Mouse (Mus musculus): Measurements from ENCODE around the gene Cdca8. TPM values are rescaled to one million over a fixed set of nuclear protein-coding genes. Genes with fewer than 3 reads are reported as not detected.

Cdca8 gene
- polyA plus RNA-seq, 1 experiment from 2014 or later: 136 TPM

DNA sequence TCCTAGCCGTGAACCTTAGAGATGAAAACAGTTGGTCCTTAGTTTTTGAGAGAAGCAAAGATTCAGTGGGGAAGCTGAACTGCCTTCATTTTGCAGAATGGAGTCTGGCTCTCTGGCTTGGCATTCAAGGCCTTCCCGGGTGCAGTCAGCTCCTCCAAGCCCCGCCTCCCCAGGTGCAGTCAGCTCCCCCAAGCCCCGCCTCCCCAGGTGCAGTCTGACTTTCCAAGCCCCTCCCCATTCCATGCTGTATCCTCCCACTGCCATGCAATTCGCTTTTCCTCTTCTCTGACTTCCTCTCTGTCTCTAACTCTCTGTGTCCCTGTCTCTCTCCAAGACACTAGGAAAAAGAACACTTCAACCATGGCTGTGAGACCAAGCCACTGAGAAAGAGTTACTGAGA is 39.1 kb upstream of the Cdca8 start:
- Histone ChIP-seq H3K4me2 (no peak overlapping the region), H3K9ac (ENCODE audit: low read depth, low read length) (no peak overlapping the region), H3K27me3 (ENCODE audit: control insufficient read depth, insufficient read depth, low read length) (peaks cover 40% of the 10 kb centered on the region), H3K4me1 (ENCODE audit: control insufficient read depth, insufficient read depth, low read length) (no peaks in the 10 kb centered on the region), H3K27ac (ENCODE audit: low read depth, low read length) (no peak overlapping the region), H3K4me3 (ENCODE audit: low read depth, low read length) (no peak overlapping the region), H3K9me3 (replicated peaks; ENCODE audit: control insufficient read depth, low read length) (no peaks in the 10 kb centered on the region), H3K36me3 (ENCODE audit: control insufficient read depth, insufficient read depth, low read length) (no peaks in the 10 kb centered on the region)
- no peak for ATAC-seq (replicated peaks; ENCODE audit: insufficient number of reproducible peaks, low FRiP score, low TSS enrichment)
- 29% methylated on average over 5 of the region's 5 CpGs for WGBS (ENCODE audit: insufficient replicate concordance)

DNA sequence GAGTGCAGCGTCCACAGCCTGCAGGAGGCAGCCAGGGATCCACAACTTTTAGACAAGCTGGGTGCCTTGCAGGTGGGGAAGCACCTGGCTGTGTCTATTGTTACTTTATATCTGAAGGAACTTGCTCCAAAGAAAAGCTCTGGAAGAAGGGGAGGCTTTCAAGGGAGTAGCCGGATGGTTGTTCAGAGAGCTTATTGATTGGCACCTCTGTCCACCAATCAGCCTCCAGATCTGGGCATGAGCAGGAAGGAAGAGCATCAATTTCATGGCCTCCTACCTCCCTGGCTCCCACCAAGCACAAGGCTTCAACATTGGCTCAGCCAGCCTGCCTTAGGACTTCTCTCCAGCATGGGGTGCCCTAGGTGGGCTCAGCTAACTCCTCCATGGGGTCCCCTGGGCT is 34.2 kb upstream of the Cdca8 start:
- no peak for ATAC-seq (replicated peaks; ENCODE audit: insufficient number of reproducible peaks, low FRiP score, low TSS enrichment)
- 62% methylated on average over 2 of the region's 2 CpGs for WGBS (ENCODE audit: insufficient replicate concordance)
- H3K27ac ChIP-seq (ENCODE audit: low read depth, low read length): no peak overlapping the region
- no peaks in the 10 kb centered on the region for H3K36me3 ChIP-seq (ENCODE audit: control insufficient read depth, insufficient read depth, low read length)
- H3K4me3 ChIP-seq (ENCODE audit: low read depth, low read length): no peak overlapping the region
- no peaks in the 10 kb centered on the region for H3K4me1 ChIP-seq (ENCODE audit: control insufficient read depth, insufficient read depth, low read length)
- no peaks in the 10 kb centered on the region for H3K9me3 ChIP-seq (replicated peaks; ENCODE audit: control insufficient read depth, low read length)
- peaks cover 14% of the 10 kb centered on the region for H3K27me3 ChIP-seq (ENCODE audit: control insufficient read depth, insufficient read depth, low read length)
- no peak overlapping the region for H3K4me2 ChIP-seq
- no peak overlapping the region for H3K9ac ChIP-seq (ENCODE audit: low read depth, low read length)

DNA sequence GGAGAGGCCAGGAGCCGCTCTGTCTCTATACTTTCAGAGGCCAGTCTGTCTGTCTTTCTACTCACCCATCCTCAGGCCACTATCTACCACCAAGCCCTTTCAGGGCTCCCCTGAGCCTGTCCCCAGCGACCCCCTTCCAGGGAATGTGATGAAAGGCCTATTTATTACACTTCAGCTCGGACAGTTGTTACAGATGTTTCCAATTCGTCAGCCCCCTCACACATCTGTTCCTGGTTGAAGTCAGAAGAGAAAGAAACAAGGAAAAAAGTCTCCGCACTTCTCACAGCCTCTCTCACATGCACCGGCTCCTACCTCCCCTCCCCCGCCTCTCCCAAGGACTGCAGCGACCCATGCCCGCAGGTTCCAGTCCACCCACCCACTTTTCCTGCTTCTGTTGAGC is 33.2 kb upstream of the Cdca8 start:
- peaks cover 10% of the 10 kb centered on the region for H3K27me3 ChIP-seq (ENCODE audit: control insufficient read depth, insufficient read depth, low read length)
- ATAC-seq (replicated peaks; ENCODE audit: insufficient number of reproducible peaks, low FRiP score, low TSS enrichment): no peak

DNA sequence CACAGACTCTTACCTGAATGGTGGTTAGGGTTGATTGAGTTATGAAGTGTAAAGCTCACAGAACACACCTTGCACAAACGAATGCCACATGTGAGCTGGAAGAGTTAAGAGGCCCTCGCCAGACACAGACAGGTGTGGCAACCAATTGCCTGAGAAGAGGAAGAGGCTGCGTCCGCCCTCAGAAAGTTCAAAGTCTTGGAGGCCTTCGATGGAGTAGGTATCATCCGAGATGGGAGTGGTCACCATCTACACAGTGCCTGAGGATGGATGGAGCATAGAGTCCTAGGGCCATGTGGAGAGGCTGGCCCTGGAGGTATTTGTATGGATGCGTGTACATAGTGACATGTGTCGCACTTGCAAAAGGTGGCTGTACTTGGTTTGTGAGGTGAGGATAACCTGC is 32.0 kb upstream of the Cdca8 start:
- H3K27me3 ChIP-seq (ENCODE audit: control insufficient read depth, insufficient read depth, low read length): peaks cover 10% of the 10 kb centered on the region

More for the DNA sequence above, 33.2 kb upstream of the Cdca8 start:
- H3K4me2 ChIP-seq: no peak overlapping the region
- H3K9ac ChIP-seq (ENCODE audit: low read depth, low read length): no peak overlapping the region
- WGBS (ENCODE audit: insufficient replicate concordance): 39% methylated on average over 9 of the region's 9 CpGs
- H3K4me3 ChIP-seq (ENCODE audit: low read depth, low read length): no peak overlapping the region
- no peaks in the 10 kb centered on the region for H3K4me1 ChIP-seq (ENCODE audit: control insufficient read depth, insufficient read depth, low read length)
- H3K36me3 ChIP-seq (ENCODE audit: control insufficient read depth, insufficient read depth, low read length): no peaks in the 10 kb centered on the region
- no peak overlapping the region for H3K27ac ChIP-seq (ENCODE audit: low read depth, low read length)
- no peaks in the 10 kb centered on the region for H3K9me3 ChIP-seq (replicated peaks; ENCODE audit: control insufficient read depth, low read length)

DNA sequence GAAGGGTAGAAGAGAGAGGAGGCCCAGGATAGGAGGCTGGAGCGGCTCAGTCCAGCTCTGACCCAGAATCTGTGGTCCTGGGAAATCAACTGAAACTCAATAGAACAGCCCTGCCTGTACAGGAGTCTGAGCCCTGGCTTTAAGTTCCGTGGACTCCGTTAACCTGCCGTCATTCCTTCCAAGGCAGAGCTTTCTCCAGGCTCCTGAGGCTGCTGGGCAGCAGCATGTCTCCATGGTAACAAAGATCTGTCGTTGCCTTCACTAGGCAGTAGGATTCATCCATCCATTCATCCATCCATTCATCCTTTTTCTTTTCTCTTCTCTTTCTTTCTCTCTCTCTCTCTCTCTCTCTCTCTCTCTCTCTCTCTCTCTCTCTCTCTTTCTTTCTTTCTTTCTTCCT is 31.6 kb upstream of the Cdca8 start:
- H3K4me1 ChIP-seq (ENCODE audit: control insufficient read depth, insufficient read depth, low read length): no peaks in the 10 kb centered on the region
- ATAC-seq (replicated peaks; ENCODE audit: insufficient number of reproducible peaks, low FRiP score, low TSS enrichment): no peak
- H3K4me2 ChIP-seq: no peak overlapping the region
- H3K27ac ChIP-seq (ENCODE audit: low read depth, low read length): no peak overlapping the region
- H3K27me3 ChIP-seq (ENCODE audit: control insufficient read depth, insufficient read depth, low read length): peaks cover 10% of the 10 kb centered on the region
- 50% methylated on average over 5 of the region's 5 CpGs for WGBS (ENCODE audit: insufficient replicate concordance)
- H3K4me3 ChIP-seq (ENCODE audit: low read depth, low read length): no peak overlapping the region
- no peaks in the 10 kb centered on the region for H3K9me3 ChIP-seq (replicated peaks; ENCODE audit: control insufficient read depth, low read length)
- no peak overlapping the region for H3K9ac ChIP-seq (ENCODE audit: low read depth, low read length)
- H3K36me3 ChIP-seq (ENCODE audit: control insufficient read depth, insufficient read depth, low read length): no peaks in the 10 kb centered on the region

More for the DNA sequence above, 32.0 kb upstream of the Cdca8 start:
- H3K27ac ChIP-seq (ENCODE audit: low read depth, low read length): no peak overlapping the region
- ATAC-seq (replicated peaks; ENCODE audit: insufficient number of reproducible peaks, low FRiP score, low TSS enrichment): no peak
- H3K9me3 ChIP-seq (replicated peaks; ENCODE audit: control insufficient read depth, low read length): no peaks in the 10 kb centered on the region
- H3K9ac ChIP-seq (ENCODE audit: low read depth, low read length): no peak overlapping the region
- H3K36me3 ChIP-seq (ENCODE audit: control insufficient read depth, insufficient read depth, low read length): no peaks in the 10 kb centered on the region
- H3K4me3 ChIP-seq (ENCODE audit: low read depth, low read length): no peak overlapping the region
- WGBS (ENCODE audit: insufficient replicate concordance): 79% methylated on average over 8 of the region's 8 CpGs
- H3K4me2 ChIP-seq: no peak overlapping the region
- H3K4me1 ChIP-seq (ENCODE audit: control insufficient read depth, insufficient read depth, low read length): no peaks in the 10 kb centered on the region

DNA sequence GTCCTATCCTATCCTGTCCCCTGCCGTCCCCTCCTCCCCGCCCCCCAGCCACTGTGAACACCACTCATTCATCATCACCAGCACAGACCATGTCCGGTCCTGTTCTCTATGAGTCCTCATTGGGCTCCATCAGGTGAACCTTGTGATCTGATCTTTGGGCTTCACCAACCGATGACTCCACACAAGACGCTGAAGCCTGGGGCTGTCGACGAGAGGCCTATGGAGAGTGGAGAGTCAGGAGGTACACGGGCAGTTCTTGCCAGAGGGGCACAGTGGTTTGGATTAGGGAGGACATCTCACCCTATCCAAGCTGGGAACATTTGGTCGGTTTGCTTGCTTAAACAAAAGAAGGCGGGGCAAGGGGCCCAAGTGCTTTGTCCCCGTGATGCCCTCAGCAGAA is 31.1 kb upstream of the Cdca8 start:
- H3K27ac ChIP-seq (ENCODE audit: low read depth, low read length): no peak overlapping the region
- WGBS (ENCODE audit: insufficient replicate concordance): 64% methylated on average over 11 of the region's 11 CpGs
- H3K9me3 ChIP-seq (replicated peaks; ENCODE audit: control insufficient read depth, low read length): no peaks in the 10 kb centered on the region
- no peaks in the 10 kb centered on the region for H3K4me1 ChIP-seq (ENCODE audit: control insufficient read depth, insufficient read depth, low read length)
- peaks cover 10% of the 10 kb centered on the region for H3K27me3 ChIP-seq (ENCODE audit: control insufficient read depth, insufficient read depth, low read length)
- H3K9ac ChIP-seq (ENCODE audit: low read depth, low read length): no peak overlapping the region
- no peaks in the 10 kb centered on the region for H3K36me3 ChIP-seq (ENCODE audit: control insufficient read depth, insufficient read depth, low read length)
- H3K4me3 ChIP-seq (ENCODE audit: low read depth, low read length): no peak overlapping the region
- ATAC-seq (replicated peaks; ENCODE audit: insufficient number of reproducible peaks, low FRiP score, low TSS enrichment): no peak
- no peak overlapping the region for H3K4me2 ChIP-seq

DNA sequence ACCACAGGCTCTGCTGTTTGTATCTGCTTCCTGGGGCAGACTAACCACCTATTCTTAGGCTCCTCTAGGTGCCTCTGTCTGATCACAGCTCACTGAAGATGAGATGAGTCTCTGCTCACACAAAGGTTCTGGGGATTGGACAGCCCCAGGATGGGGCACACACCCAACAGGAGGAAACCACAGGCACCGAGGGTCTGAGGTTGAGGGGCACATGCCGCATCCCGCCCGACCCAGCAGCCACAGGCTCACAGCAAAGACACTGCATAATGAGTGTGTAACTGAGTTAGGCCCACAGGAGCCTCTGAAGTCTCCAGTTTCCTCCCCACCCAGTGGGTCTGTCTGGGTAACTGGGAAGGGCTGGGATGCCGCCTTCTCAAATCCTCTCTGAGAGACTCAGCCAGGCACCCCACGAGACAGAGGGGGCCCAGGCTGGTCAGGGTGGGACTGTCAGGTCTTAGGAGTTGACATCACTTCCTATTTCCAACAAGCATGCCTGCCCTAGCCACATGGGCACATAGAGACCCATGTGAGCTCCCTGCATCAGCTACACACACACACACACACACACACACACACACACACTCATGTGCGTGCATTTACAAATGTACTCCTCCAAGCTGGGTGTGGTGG is 30.2 kb upstream of the Cdca8 start:
- ATAC-seq (replicated peaks; ENCODE audit: insufficient number of reproducible peaks, low FRiP score, low TSS enrichment): no peak
- 74% methylated on average over 7 of the region's 7 CpGs for WGBS (ENCODE audit: insufficient replicate concordance)
- Histone ChIP-seq H3K4me2 (no peak overlapping the region), H3K36me3 (ENCODE audit: control insufficient read depth, insufficient read depth, low read length) (no peaks in the 10 kb centered on the region), H3K27ac (ENCODE audit: low read depth, low read length) (no peak overlapping the region), H3K4me1 (ENCODE audit: control insufficient read depth, insufficient read depth, low read length) (no peaks in the 10 kb centered on the region), H3K27me3 (ENCODE audit: control insufficient read depth, insufficient read depth, low read length) (peaks cover 9% of the 10 kb centered on the region), H3K9me3 (replicated peaks; ENCODE audit: control insufficient read depth, low read length) (no peaks in the 10 kb centered on the region), H3K4me3 (ENCODE audit: low read depth, low read length) (no peak overlapping the region), H3K9ac (ENCODE audit: low read depth, low read length) (no peak overlapping the region)

DNA sequence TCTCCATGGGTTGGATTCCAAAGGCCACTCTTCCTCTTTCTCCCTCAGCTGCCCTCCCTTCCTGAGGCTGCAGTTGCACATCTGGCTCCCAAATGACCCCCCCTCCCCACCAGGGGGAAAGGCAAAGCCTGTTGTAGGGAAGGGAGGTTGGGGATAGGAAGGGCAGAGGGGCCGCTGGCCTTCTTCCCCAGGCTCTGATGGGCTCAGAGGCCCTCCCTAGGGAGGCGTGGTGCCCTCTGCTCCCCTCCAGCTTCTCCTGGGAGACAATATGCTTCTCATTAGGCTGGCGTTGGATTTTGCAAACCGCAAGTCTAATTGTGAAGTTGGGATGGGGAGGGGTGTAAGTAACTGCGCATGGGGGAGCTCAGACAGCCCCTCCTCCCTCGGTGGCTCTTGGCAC is 29.6 kb upstream of the Cdca8 start:
- Histone ChIP-seq H3K9me3 (replicated peaks; ENCODE audit: control insufficient read depth, low read length) (no peaks in the 10 kb centered on the region), H3K4me3 (ENCODE audit: low read depth, low read length) (no peak overlapping the region), H3K9ac (ENCODE audit: low read depth, low read length) (no peak overlapping the region), H3K4me2 (no peak overlapping the region), H3K4me1 (ENCODE audit: control insufficient read depth, insufficient read depth, low read length) (no peaks in the 10 kb centered on the region), H3K27ac (ENCODE audit: low read depth, low read length) (no peak overlapping the region), H3K27me3 (ENCODE audit: control insufficient read depth, insufficient read depth, low read length) (peaks cover 7% of the 10 kb centered on the region), H3K36me3 (ENCODE audit: control insufficient read depth, insufficient read depth, low read length) (no peaks in the 10 kb centered on the region)
- WGBS (ENCODE audit: insufficient replicate concordance): 58% methylated on average over 6 of the region's 6 CpGs
- no peak; the same call in 1 of the 2 replicates for ATAC-seq (replicated peaks; ENCODE audit: insufficient number of reproducible peaks, low FRiP score, low TSS enrichment)

DNA sequence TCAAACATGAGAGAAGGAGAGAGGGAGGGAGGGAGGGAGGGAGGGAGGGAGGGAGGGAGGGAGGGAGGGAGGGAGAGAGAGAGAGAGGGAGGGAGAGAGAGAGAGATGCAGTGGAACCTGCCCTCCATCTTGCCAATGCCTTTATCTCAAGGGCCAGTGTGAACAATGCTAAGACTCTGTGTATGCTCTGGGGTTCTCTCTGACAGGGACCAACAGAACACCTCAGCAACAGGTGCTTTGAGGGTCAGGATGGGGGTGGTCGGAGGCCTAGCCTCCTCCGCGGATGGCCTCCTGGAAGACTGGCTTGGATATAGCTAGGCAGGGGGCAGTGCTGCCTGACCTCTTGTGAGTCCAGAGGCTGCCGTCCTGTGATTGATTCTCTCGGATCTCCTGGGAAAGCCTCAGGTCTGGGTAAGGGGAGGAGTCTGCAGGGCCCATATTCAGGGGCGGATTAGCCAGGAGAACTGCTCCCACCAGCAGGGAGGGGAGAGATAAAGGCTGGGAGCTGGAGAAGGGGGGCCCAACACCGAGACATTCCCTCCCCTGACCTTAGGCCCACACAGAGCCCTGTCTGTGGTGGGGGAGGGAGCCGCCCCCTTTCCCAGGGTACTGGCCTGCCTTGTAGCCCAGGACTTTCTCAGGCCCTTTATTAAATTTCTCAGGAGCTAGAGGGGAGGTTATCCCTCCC is 25.9 kb upstream of the Cdca8 start:
- Histone ChIP-seq H3K4me3 (ENCODE audit: low read depth, low read length) (no peak overlapping the region), H3K27me3 (ENCODE audit: control insufficient read depth, insufficient read depth, low read length) (peaks cover under 1% of the 10 kb centered on the region; the same call in 1 of the 2 replicates), H3K9ac (ENCODE audit: low read depth, low read length) (0 out of 2 replicates have a peak overlapping the region, but pooled peaks have one; percentile 7), H3K27ac (ENCODE audit: low read depth, low read length) (no peak overlapping the region), H3K36me3 (ENCODE audit: control insufficient read depth, insufficient read depth, low read length) (no peaks in the 10 kb centered on the region), H3K4me1 (ENCODE audit: control insufficient read depth, insufficient read depth, low read length) (no peaks in the 10 kb centered on the region), H3K9me3 (replicated peaks; ENCODE audit: control insufficient read depth, low read length) (no peaks in the 10 kb centered on the region), H3K4me2 (no peak overlapping the region)
- WGBS (ENCODE audit: insufficient replicate concordance): 12% methylated on average over 8 of the region's 8 CpGs
- no peak for ATAC-seq (replicated peaks; ENCODE audit: insufficient number of reproducible peaks, low FRiP score, low TSS enrichment)
